Mouse (Mus musculus) midbrain, embryonic 11.5 days (tissue): ENCODE results near the gene Aox3. TPM values are rescaled to one million over a fixed set of nuclear protein-coding genes. Genes with fewer than 3 reads are reported as not detected.

ENCODE experiments used
- ATAC-seq: fragments of 200-750 bp; cut with Nextera tagmentation; 2 replicates; pipeline ENCODE4 v1.8.0; 2017; ENCODE audit warnings: moderate TSS enrichment, moderate library complexity; ENCODE audit not compliant: low FRiP score
- DNase-seq: peaks from one replicate; pipeline ENCODE4 v3.0.0; 2015; ENCODE audit warnings: low spot score; ENCODE audit errors: missing footprints
- H3K27ac ChIP-seq: fragments of 300-500 bp; sonication (generic); 2 replicates; pipeline ENCODE4 v1.5.1; 2014; ENCODE audit warnings: low read depth, low read length
- H3K27me3 ChIP-seq: fragments of 300-500 bp; sonication (generic); 2 replicates; pipeline ENCODE4 v1.6.1; 2014; ENCODE audit warnings: mild to moderate bottlenecking, low read length, moderate library complexity, mixed read lengths; ENCODE audit not compliant: control insufficient read depth, insufficient read depth
- H3K36me3 ChIP-seq: fragments of 300-500 bp; sonication (generic); 2 replicates; pipeline ENCODE4 v1.6.1; 2014; ENCODE audit warnings: mild to moderate bottlenecking, low read length, moderate library complexity, mixed read lengths; ENCODE audit not compliant: control insufficient read depth, insufficient read depth
- H3K4me1 ChIP-seq: fragments of 300-500 bp; sonication (generic); 2 replicates; pipeline ENCODE4 v1.6.1; 2014; ENCODE audit warnings: low read length; ENCODE audit not compliant: control insufficient read depth, insufficient read depth
- H3K4me2 ChIP-seq: fragments of 300-500 bp; sonication (generic); 2 replicates; pipeline ENCODE4 v1.6.1; 2014; ENCODE audit warnings: mild to moderate bottlenecking, moderate library complexity
- H3K4me3 ChIP-seq: fragments of 300-500 bp; sonication (generic); 2 replicates; pipeline ENCODE4 v1.5.1; 2014; ENCODE audit warnings: low read depth, low read length
- H3K9ac ChIP-seq: fragments of 300-500 bp; sonication (generic); 2 replicates; pipeline ENCODE4 v1.6.1; 2014; ENCODE audit warnings: low read length
- H3K9me3 ChIP-seq: fragments of 300-500 bp; sonication (generic); 2 replicates; pipeline ENCODE4 v1.6.1; 2016; ENCODE audit warnings: low read length; ENCODE audit not compliant: control insufficient read depth
- WGBS: fragments of 180-500 bp; shearing (Covaris S2); extraction: QIAGEN DNeasy Blood & Tissue Kit; methylation state at CpG from one replicate; pipeline ENCODE4 v1.1.7; 2014; 5-methylcytosine and 5-hydroxymethylcytosine counted together
- polyA plus RNA-seq: library from polyadenylated mRNA; unstranded; fragments of >200 nt; fragmentation: Nextera tagmentation; extraction: Ambion mirVana; gene quantifications from 2 replicates; pipeline ENCODE4 v1.2.1, GENCODE M21; 2014

The Aox3 gene
- polyA plus RNA-seq, 1 experiment from 2014 or later: 0.07 TPM

- 81% methylated on average over 2 of the region's 2 CpGs for whole genome bisulfite sequencing
- no peak overlapping the region for H3K4me3 ChIP-seq
- no peaks in the 10 kb centered on the region for H3K27me3 ChIP-seq
- no peak overlapping the region for H3K27ac ChIP-seq
- no peaks in the 10 kb centered on the region for H3K36me3 ChIP-seq
- H3K4me2 ChIP-seq: no peak overlapping the region
- H3K9ac ChIP-seq: no peak overlapping the region
- ATAC-seq (no peak), DNase-seq (no peak)
- H3K9me3 ChIP-seq: no peaks in the 10 kb centered on the region
- H3K4me1 ChIP-seq: no peaks in the 10 kb centered on the region
Observed at GRCm38 (mm10) chr1:58091992-58092560, 20.9 kb upstream of the Aox3 start.

- Histone ChIP-seq H3K4me2 (no peak overlapping the region), H3K9me3 (no peaks in the 10 kb centered on the region), H3K4me1 (no peaks in the 10 kb centered on the region), H3K36me3 (no peaks in the 10 kb centered on the region), H3K9ac (no peak overlapping the region), H3K27me3 (no peaks in the 10 kb centered on the region), H3K27ac (no peak overlapping the region), H3K4me3 (no peak overlapping the region)
- DNase-seq: no peak
- 87% methylated on average over 6 of the region's 6 CpGs for WGBS
- no peak for ATAC-seq
Observed at GRCm38 (mm10) chr1:58097338-58097737, 15.6 kb upstream of the Aox3 start.

GRCm38 (mm10) chr1:58099119-58099518, 13.8 kb upstream of the Aox3 start:
- no peaks in the 10 kb centered on the region for H3K36me3 ChIP-seq
- no peak overlapping the region for H3K4me3 ChIP-seq
- H3K27ac ChIP-seq: no peak overlapping the region
- no peaks in the 10 kb centered on the region for H3K4me1 ChIP-seq
- DNase-seq (no peak), ATAC-seq (no peak)
- H3K9me3 ChIP-seq: no peaks in the 10 kb centered on the region
- no peaks in the 10 kb centered on the region for H3K27me3 ChIP-seq
- no peak overlapping the region for H3K4me2 ChIP-seq
- H3K9ac ChIP-seq: no peak overlapping the region

GRCm38 (mm10) chr1:58101531-58102146, 11.3 kb upstream of the Aox3 start:
- H3K4me3 ChIP-seq: no peak overlapping the region
- no peaks in the 10 kb centered on the region for H3K27me3 ChIP-seq
- H3K27ac ChIP-seq: no peak overlapping the region
- DNase-seq (no peak), ATAC-seq (no peak)
- no peak overlapping the region for H3K4me2 ChIP-seq
- no peaks in the 10 kb centered on the region for H3K4me1 ChIP-seq
- no peaks in the 10 kb centered on the region for H3K9me3 ChIP-seq
- no peaks in the 10 kb centered on the region for H3K36me3 ChIP-seq
- H3K9ac ChIP-seq: no peak overlapping the region
- WGBS: 79% methylated on average over 2 of the region's 2 CpGs

- Histone ChIP-seq H3K4me2 (no peak overlapping the region), H3K4me3 (no peak overlapping the region), H3K4me1 (no peaks in the 10 kb centered on the region), H3K9ac (no peak overlapping the region), H3K27me3 (no peaks in the 10 kb centered on the region), H3K27ac (no peak overlapping the region), H3K36me3 (no peaks in the 10 kb centered on the region), H3K9me3 (no peaks in the 10 kb centered on the region)
- DNase-seq (no peak), ATAC-seq (no peak)
- WGBS: 85% methylated on average over 7 of the region's 7 CpGs
Observed at GRCm38 (mm10) chr1:58102494-58102893, 10.4 kb upstream of the Aox3 start.

GRCm38 (mm10) chr1:58105685-58106084, 7.2 kb upstream of the Aox3 start:
- H3K27me3 ChIP-seq: no peaks in the 10 kb centered on the region
- H3K9ac ChIP-seq: no peak overlapping the region
- no peak overlapping the region for H3K27ac ChIP-seq
- no peak overlapping the region for H3K4me3 ChIP-seq
- H3K4me2 ChIP-seq: no peak overlapping the region
- WGBS: 88% methylated on average over 6 of the region's 6 CpGs
- ATAC-seq (no peak), DNase-seq (no peak)
- H3K36me3 ChIP-seq: no peaks in the 10 kb centered on the region
- H3K4me1 ChIP-seq: no peaks in the 10 kb centered on the region
- no peaks in the 10 kb centered on the region for H3K9me3 ChIP-seq

- no peak overlapping the region for H3K4me2 ChIP-seq
- H3K27ac ChIP-seq: no peak overlapping the region
- no peaks in the 10 kb centered on the region for H3K27me3 ChIP-seq
- H3K9ac ChIP-seq: no peak overlapping the region
- no peaks in the 10 kb centered on the region for H3K4me1 ChIP-seq
- no peaks in the 10 kb centered on the region for H3K9me3 ChIP-seq
- DNase-seq (no peak), ATAC-seq (no peak)
- 88% methylated on average over 2 of the region's 2 CpGs for WGBS
- no peak overlapping the region for H3K4me3 ChIP-seq
- no peaks in the 10 kb centered on the region for H3K36me3 ChIP-seq
Observed at GRCm38 (mm10) chr1:58107066-58107465, 5.9 kb upstream of the Aox3 start.

- 92% methylated on average over 5 of the region's 5 CpGs for WGBS
- H3K36me3 ChIP-seq: no peaks in the 10 kb centered on the region
- no peaks in the 10 kb centered on the region for H3K9me3 ChIP-seq
- H3K4me3 ChIP-seq: no peak overlapping the region
- no peak for ATAC-seq
- no peak for DNase-seq
- no peaks in the 10 kb centered on the region for H3K4me1 ChIP-seq
- no peak overlapping the region for H3K27ac ChIP-seq
- no peaks in the 10 kb centered on the region for H3K27me3 ChIP-seq
- no peak overlapping the region for H3K9ac ChIP-seq
- no peak overlapping the region for H3K4me2 ChIP-seq
Observed at GRCm38 (mm10) chr1:58110241-58110640, 2.7 kb upstream of the Aox3 start.

GRCm38 (mm10) chr1:58111315-58111714, 1.6 kb upstream of the Aox3 start:
- no peak for ATAC-seq
- Histone ChIP-seq H3K27me3 (no peaks in the 10 kb centered on the region), H3K4me3 (no peak overlapping the region), H3K36me3 (no peaks in the 10 kb centered on the region), H3K4me2 (no peak overlapping the region), H3K9me3 (no peaks in the 10 kb centered on the region), H3K27ac (no peak overlapping the region), H3K9ac (no peak overlapping the region), H3K4me1 (no peaks in the 10 kb centered on the region)
- 84% methylated on average over 4 of the region's 4 CpGs for WGBS
- no peak for DNase-seq
